Mouse (Mus musculus): ENCODE results near the gene Gpatch2. TPM values are rescaled to one million over a fixed set of nuclear protein-coding genes. Genes with fewer than 3 reads are reported as not detected.

The Gpatch2 gene
- polyA plus RNA-seq, 1 experiment from 2014 or later = 15.2 TPM

GRCm38 (mm10) chr1:187267601-187268000, 52.3 kb downstream of the Gpatch2 start:
- peaks cover 12% of the 10 kb centered on the region; the same call in 1 of the 2 replicates for H3K4me1 ChIP-seq (replicated peaks)
- no peaks in the 10 kb centered on the region for H3K27me3 ChIP-seq
- no peaks in the 10 kb centered on the region for H3K36me3 ChIP-seq
- no peaks in the 10 kb centered on the region for H3K9me3 ChIP-seq
- ATAC-seq (ENCODE audit: low FRiP score, low read depth) = no peak
- no peak overlapping the region for H3K4me3 ChIP-seq
- no peak overlapping the region for H3K27ac ChIP-seq (replicated peaks)
- no peak overlapping the region for H3K4me2 ChIP-seq
- 60% methylated on average over 4 of the region's 4 CpGs for WGBS
- no peak overlapping the region for H3K9ac ChIP-seq

- no peak overlapping the region for H3K4me3 ChIP-seq
- no peak overlapping the region for H3K9ac ChIP-seq
- WGBS = 55% methylated on average over 10 of the region's 10 CpGs
- ATAC-seq (ENCODE audit: low FRiP score, low read depth) = no peak
- H3K9me3 ChIP-seq = no peaks in the 10 kb centered on the region
- no peaks in the 10 kb centered on the region for H3K27me3 ChIP-seq
- H3K4me2 ChIP-seq = no peak overlapping the region
- no peaks in the 10 kb centered on the region for H3K36me3 ChIP-seq
- H3K27ac ChIP-seq (replicated peaks) = no peak overlapping the region
- H3K4me1 ChIP-seq (replicated peaks) = peaks cover 12% of the 10 kb centered on the region; the same call in 1 of the 2 replicates
Measured at GRCm38 (mm10) chr1:187270318-187271247, 55.3 kb downstream of the Gpatch2 start.

GRCm38 (mm10) chr1:187277324-187277723, 62.0 kb downstream of the Gpatch2 start:
- H3K9me3 ChIP-seq = no peaks in the 10 kb centered on the region
- no peak for ATAC-seq (ENCODE audit: low FRiP score, low read depth)
- no peak overlapping the region for H3K9ac ChIP-seq
- no peak overlapping the region for H3K27ac ChIP-seq (replicated peaks)
- peaks cover 18% of the 10 kb centered on the region for H3K4me1 ChIP-seq (replicated peaks)
- H3K4me3 ChIP-seq = no peak overlapping the region
- no peaks in the 10 kb centered on the region for H3K36me3 ChIP-seq
- WGBS = 64% methylated on average over 9 of the region's 9 CpGs
- no peaks in the 10 kb centered on the region for H3K27me3 ChIP-seq
- H3K4me2 ChIP-seq = no peak overlapping the region

- H3K9ac ChIP-seq = no peak overlapping the region
- no peak overlapping the region for H3K4me2 ChIP-seq
- no peaks in the 10 kb centered on the region for H3K36me3 ChIP-seq
- H3K27me3 ChIP-seq = no peaks in the 10 kb centered on the region
- WGBS = 43% methylated on average over 5 of the region's 5 CpGs
- no peak overlapping the region for H3K27ac ChIP-seq (replicated peaks)
- peaks cover 18% of the 10 kb centered on the region for H3K4me1 ChIP-seq (replicated peaks)
- no peak for ATAC-seq (ENCODE audit: low FRiP score, low read depth)
- no peaks in the 10 kb centered on the region for H3K9me3 ChIP-seq
- H3K4me3 ChIP-seq = no peak overlapping the region
Measured at GRCm38 (mm10) chr1:187278472-187278871, 63.2 kb downstream of the Gpatch2 start.

- no peak overlapping the region for H3K27ac ChIP-seq (replicated peaks)
- H3K27me3 ChIP-seq = no peaks in the 10 kb centered on the region
- no peak overlapping the region for H3K4me3 ChIP-seq
- no peaks in the 10 kb centered on the region for H3K36me3 ChIP-seq
- no peak overlapping the region for H3K9ac ChIP-seq
- H3K4me1 ChIP-seq (replicated peaks) = peaks cover 18% of the 10 kb centered on the region
- H3K9me3 ChIP-seq = no peaks in the 10 kb centered on the region
- no peak for ATAC-seq (ENCODE audit: low FRiP score, low read depth)
- 85% methylated on average over 4 of the region's 4 CpGs for WGBS
- H3K4me2 ChIP-seq = no peak overlapping the region
Measured at GRCm38 (mm10) chr1:187279776-187280175, 64.5 kb downstream of the Gpatch2 start.

- Histone ChIP-seq H3K9ac (no peak overlapping the region), H3K36me3 (no peaks in the 10 kb centered on the region), H3K4me1 (replicated peaks) (peaks cover 17% of the 10 kb centered on the region), H3K27me3 (no peaks in the 10 kb centered on the region), H3K9me3 (no peaks in the 10 kb centered on the region), H3K4me3 (no peak overlapping the region), H3K27ac (replicated peaks) (no peak overlapping the region), H3K4me2 (no peak overlapping the region)
- ATAC-seq (ENCODE audit: low FRiP score, low read depth) = no peak
- 68% methylated on average over 3 of the region's 3 CpGs for WGBS
Measured at GRCm38 (mm10) chr1:187282321-187282720, 67.0 kb downstream of the Gpatch2 start.

GRCm38 (mm10) chr1:187282804-187283203, 67.5 kb downstream of the Gpatch2 start:
- whole genome bisulfite sequencing = 64% methylated on average over 6 of the region's 6 CpGs
- no peak overlapping the region for H3K9ac ChIP-seq
- peaks cover 12% of the 10 kb centered on the region for H3K4me1 ChIP-seq (replicated peaks)
- peak; percentile 45; the same call in 1 of the 2 replicates for ATAC-seq (ENCODE audit: low FRiP score, low read depth)
- H3K36me3 ChIP-seq = no peaks in the 10 kb centered on the region
- no peaks in the 10 kb centered on the region for H3K9me3 ChIP-seq
- no peaks in the 10 kb centered on the region for H3K27me3 ChIP-seq
- no peak overlapping the region for H3K4me3 ChIP-seq
- no peak overlapping the region for H3K4me2 ChIP-seq
- H3K27ac ChIP-seq (replicated peaks) = 0 out of 2 replicates have a peak overlapping the region, but pooled peaks have one; percentile 23

GRCm38 (mm10) chr1:187285735-187286134, 70.4 kb downstream of the Gpatch2 start:
- Histone ChIP-seq H3K9me3 (no peaks in the 10 kb centered on the region), H3K4me1 (replicated peaks) (no peaks in the 10 kb centered on the region), H3K27ac (replicated peaks) (no peak overlapping the region), H3K4me3 (no peak overlapping the region), H3K9ac (no peak overlapping the region), H3K4me2 (no peak overlapping the region), H3K27me3 (no peaks in the 10 kb centered on the region), H3K36me3 (no peaks in the 10 kb centered on the region)
- no peak for ATAC-seq (ENCODE audit: low FRiP score, low read depth)
- WGBS = 84% methylated on average over 8 of the region's 8 CpGs

GRCm38 (mm10) chr1:187286411-187286810, 71.1 kb downstream of the Gpatch2 start:
- no peaks in the 10 kb centered on the region for H3K27me3 ChIP-seq
- no peaks in the 10 kb centered on the region for H3K36me3 ChIP-seq
- ATAC-seq (ENCODE audit: low FRiP score, low read depth) = no peak
- no peak overlapping the region for H3K9ac ChIP-seq
- WGBS = 99% methylated on average over 4 of the region's 4 CpGs
- H3K4me2 ChIP-seq = no peak overlapping the region
- H3K9me3 ChIP-seq = no peaks in the 10 kb centered on the region
- no peak overlapping the region for H3K4me3 ChIP-seq
- no peaks in the 10 kb centered on the region for H3K4me1 ChIP-seq (replicated peaks)
- H3K27ac ChIP-seq (replicated peaks) = no peak overlapping the region

GRCm38 (mm10) chr1:187286924-187287323, 71.6 kb downstream of the Gpatch2 start:
- Histone ChIP-seq H3K4me2 (no peak overlapping the region), H3K27me3 (no peaks in the 10 kb centered on the region), H3K36me3 (no peaks in the 10 kb centered on the region), H3K4me3 (no peak overlapping the region), H3K4me1 (replicated peaks) (no peaks in the 10 kb centered on the region), H3K9me3 (no peaks in the 10 kb centered on the region), H3K27ac (replicated peaks) (no peak overlapping the region), H3K9ac (no peak overlapping the region)
- no peak for ATAC-seq (ENCODE audit: low FRiP score, low read depth)
- WGBS = 65% methylated on average over 3 of the region's 3 CpGs

GRCm38 (mm10) chr1:187290186-187290585, 74.9 kb downstream of the Gpatch2 start:
- H3K4me1 ChIP-seq (replicated peaks) = no peaks in the 10 kb centered on the region
- WGBS = 94% methylated on average over 7 of the region's 7 CpGs
- H3K27me3 ChIP-seq = no peaks in the 10 kb centered on the region
- H3K9me3 ChIP-seq = no peaks in the 10 kb centered on the region
- H3K4me2 ChIP-seq = no peak overlapping the region
- no peaks in the 10 kb centered on the region for H3K36me3 ChIP-seq
- ATAC-seq (ENCODE audit: low FRiP score, low read depth) = no peak
- no peak overlapping the region for H3K9ac ChIP-seq
- no peak overlapping the region for H3K4me3 ChIP-seq
- H3K27ac ChIP-seq (replicated peaks) = no peak overlapping the region

GRCm38 (mm10) chr1:187291480-187292394, 76.4 kb downstream of the Gpatch2 start:
- Histone ChIP-seq H3K4me3 (no peak overlapping the region), H3K9ac (no peak overlapping the region), H3K9me3 (no peaks in the 10 kb centered on the region), H3K4me1 (replicated peaks) (no peaks in the 10 kb centered on the region), H3K36me3 (no peaks in the 10 kb centered on the region), H3K27me3 (no peaks in the 10 kb centered on the region), H3K4me2 (no peak overlapping the region), H3K27ac (replicated peaks) (no peak overlapping the region)
- ATAC-seq (ENCODE audit: low FRiP score, low read depth) = no peak
- 88% methylated on average over 10 of the region's 10 CpGs for WGBS
